Mouse (Mus musculus) forebrain, embryonic 16.5 days (tissue): Measurements from ENCODE around the gene Gm20388. TPM values are rescaled to one million over a fixed set of nuclear protein-coding genes. Genes with fewer than 3 reads are reported as not detected.

Experiments
- ATAC-seq: fragments of 200-750 bp; cut with Nextera tagmentation; 2 replicates; pipeline ENCODE4 v1.8.0; 2017; ENCODE audit warnings: mild to moderate bottlenecking, moderate library complexity
- H3K27ac ChIP-seq: fragments of 300-500 bp; sonication (generic); 2 replicates; pipeline ENCODE4 v1.5.1; 2014; ENCODE audit warnings: low read length, control low read depth
- H3K27me3 ChIP-seq: fragments of 300-500 bp; sonication (generic); replicated peaks from 2 replicates; pipeline ENCODE4 v1.6.1; 2014; ENCODE audit warnings: low read length; ENCODE audit not compliant: control insufficient read depth, insufficient read depth
- H3K36me3 ChIP-seq: fragments of 300-500 bp; sonication (generic); 2 replicates; pipeline ENCODE4 v1.6.1; 2014; ENCODE audit not compliant: control insufficient read depth, insufficient read depth
- H3K4me1 ChIP-seq: fragments of 300-500 bp; sonication (generic); replicated peaks from 2 replicates; pipeline ENCODE4 v1.6.1; 2014; ENCODE audit warnings: low read length; ENCODE audit not compliant: control insufficient read depth, insufficient read depth
- H3K4me2 ChIP-seq: fragments of 300-500 bp; sonication (generic); 2 replicates; pipeline ENCODE4 v1.6.1; 2014; ENCODE audit warnings: mild to moderate bottlenecking, low read length, control low read depth
- H3K4me3 ChIP-seq: fragments of 300-500 bp; sonication (generic); replicated peaks from 2 replicates; pipeline ENCODE4 v1.5.1; 2014; ENCODE audit warnings: mild to moderate bottlenecking, low read length, control low read depth
- H3K9ac ChIP-seq: fragments of 300-500 bp; sonication (generic); replicated peaks from 2 replicates; pipeline ENCODE4 v1.6.1; 2014; ENCODE audit warnings: low read depth, low read length, control low read depth
- H3K9me3 ChIP-seq: fragments of 300-500 bp; sonication (generic); 2 replicates; pipeline ENCODE4 v1.6.1; 2016; ENCODE audit warnings: low read length; ENCODE audit not compliant: control insufficient read depth
- WGBS: fragments of 180-500 bp; shearing (Covaris S2); extraction: QIAGEN DNeasy Blood & Tissue Kit; methylation state at CpG from one replicate; pipeline ENCODE4 v1.1.7; 2014; 5-methylcytosine and 5-hydroxymethylcytosine counted together
- polyA plus RNA-seq: library from polyadenylated mRNA; unstranded; fragments of >200 nt; fragmentation: Nextera tagmentation; extraction: Ambion mirVana; gene quantifications from 2 replicates; pipeline ENCODE4 v1.2.1, GENCODE M21; 2015

Gene Gm20388
- polyA plus RNA-seq, 1 experiment from 2014 or later: 4.7 TPM

DNA sequence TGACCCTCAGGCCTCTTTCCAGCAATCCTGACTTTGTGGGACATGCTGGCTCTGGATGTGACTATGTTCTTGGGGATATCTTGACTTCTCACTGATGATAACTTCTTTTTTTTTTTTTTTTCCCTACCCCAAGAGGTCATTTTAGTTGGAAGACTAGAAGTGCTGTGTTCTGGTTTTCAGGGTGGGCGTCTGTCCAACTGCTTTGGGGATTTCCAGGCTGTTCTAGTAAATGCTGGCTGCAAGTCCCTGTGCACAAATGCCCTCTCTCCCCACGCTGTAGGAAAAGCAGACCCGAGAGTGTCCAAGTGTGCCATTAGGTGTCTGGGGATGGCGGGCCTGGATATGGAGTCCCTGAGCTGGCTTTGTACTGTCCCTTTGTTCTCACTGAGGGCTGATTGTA lies 828.1 kb downstream of the Gm20388 start:
- Histone ChIP-seq H3K4me1 (peaks cover 11% of the 10 kb centered on the region), H3K4me2 (no peak overlapping the region), H3K36me3 (no peaks in the 10 kb centered on the region), H3K27me3 (peaks cover 15% of the 10 kb centered on the region), H3K27ac (no peak overlapping the region), H3K9me3 (no peaks in the 10 kb centered on the region), H3K9ac (no peak overlapping the region), H3K4me3 (no peak overlapping the region)
- WGBS: 75% methylated on average over 4 of the region's 4 CpGs
- no peak for ATAC-seq

DNA sequence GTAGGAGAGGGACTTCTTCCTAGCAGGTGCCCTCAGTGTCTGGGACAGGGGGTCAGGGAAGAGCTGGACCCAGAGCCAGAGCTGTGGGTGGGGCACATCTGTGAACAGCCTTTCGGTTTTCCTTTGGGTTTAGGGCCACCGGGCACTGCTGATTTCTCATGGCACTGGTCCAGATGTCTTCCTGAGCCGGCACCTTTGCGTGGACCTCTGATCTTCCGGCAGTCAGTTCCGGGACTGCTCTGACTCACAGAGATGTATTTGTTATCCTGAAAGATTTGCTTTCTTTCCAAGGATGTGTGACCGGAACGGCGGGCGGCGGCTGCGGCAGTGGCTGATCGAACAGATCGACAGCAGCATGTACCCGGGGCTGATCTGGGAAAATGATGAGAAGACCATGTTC lies 828.9 kb downstream of the Gm20388 start:
- no peaks in the 10 kb centered on the region for H3K9me3 ChIP-seq
- 91% methylated on average over 15 of the region's 15 CpGs for WGBS
- no peak for ATAC-seq

DNA sequence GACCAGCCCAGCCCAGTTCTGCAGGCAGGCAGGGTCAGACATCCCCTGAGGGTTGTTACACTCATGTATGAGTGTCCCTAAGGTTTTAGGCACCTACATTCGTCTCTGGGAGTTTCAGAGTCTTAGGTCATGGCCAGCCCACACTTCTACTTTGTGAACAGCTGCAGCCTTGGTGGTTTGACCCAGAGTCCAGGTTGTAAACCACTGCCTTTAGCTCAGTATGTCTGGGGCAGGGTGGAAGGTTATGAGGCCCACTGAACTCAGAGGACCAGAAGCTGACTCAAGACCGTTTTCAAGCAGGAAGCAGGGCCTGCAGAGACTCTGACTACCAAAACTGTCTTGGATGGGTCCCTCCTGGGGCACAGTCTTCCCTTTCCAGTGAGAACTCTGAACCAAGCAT lies 829.9 kb downstream of the Gm20388 start:
- H3K9ac ChIP-seq: no peak overlapping the region
- H3K9me3 ChIP-seq: no peaks in the 10 kb centered on the region
- no peak overlapping the region for H3K27ac ChIP-seq
- H3K4me1 ChIP-seq: peaks cover 8% of the 10 kb centered on the region
- H3K4me3 ChIP-seq: no peak overlapping the region
- no peak for ATAC-seq
- H3K36me3 ChIP-seq: no peaks in the 10 kb centered on the region
- peaks cover 3% of the 10 kb centered on the region; the same call in 1 of the 2 replicates for H3K27me3 ChIP-seq
- 80% methylated on average over 2 of the region's 2 CpGs for WGBS
- H3K4me2 ChIP-seq: no peak overlapping the region

More for the DNA sequence above, 828.9 kb downstream of the Gm20388 start:
- no peaks in the 10 kb centered on the region for H3K36me3 ChIP-seq
- peaks cover 11% of the 10 kb centered on the region for H3K4me1 ChIP-seq
- no peak overlapping the region for H3K4me2 ChIP-seq
- H3K27ac ChIP-seq: no peak overlapping the region
- no peak overlapping the region for H3K9ac ChIP-seq
- H3K27me3 ChIP-seq: peaks cover 11% of the 10 kb centered on the region
- H3K4me3 ChIP-seq: no peak overlapping the region

DNA sequence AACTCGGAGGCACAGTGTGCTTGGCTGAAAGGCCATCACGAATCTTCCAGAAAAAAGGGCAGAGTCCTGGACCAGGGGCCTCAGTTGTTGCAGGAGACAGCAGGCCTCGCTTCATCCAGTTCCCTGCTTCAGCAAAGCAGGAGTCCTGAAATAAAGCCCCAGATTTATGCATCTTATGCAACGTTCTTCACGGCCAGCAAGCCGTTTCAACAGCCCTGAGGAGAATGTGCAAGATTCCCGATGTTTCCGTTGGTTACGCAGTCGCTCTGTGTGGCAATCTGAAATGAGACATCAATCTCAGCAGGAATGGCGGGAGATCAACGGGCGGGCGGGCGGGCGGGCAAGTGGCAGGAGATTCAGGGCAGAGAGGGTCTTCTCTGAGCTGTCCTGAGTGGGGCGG lies 830.4 kb downstream of the Gm20388 start:
- no peak overlapping the region for H3K9ac ChIP-seq

DNA sequence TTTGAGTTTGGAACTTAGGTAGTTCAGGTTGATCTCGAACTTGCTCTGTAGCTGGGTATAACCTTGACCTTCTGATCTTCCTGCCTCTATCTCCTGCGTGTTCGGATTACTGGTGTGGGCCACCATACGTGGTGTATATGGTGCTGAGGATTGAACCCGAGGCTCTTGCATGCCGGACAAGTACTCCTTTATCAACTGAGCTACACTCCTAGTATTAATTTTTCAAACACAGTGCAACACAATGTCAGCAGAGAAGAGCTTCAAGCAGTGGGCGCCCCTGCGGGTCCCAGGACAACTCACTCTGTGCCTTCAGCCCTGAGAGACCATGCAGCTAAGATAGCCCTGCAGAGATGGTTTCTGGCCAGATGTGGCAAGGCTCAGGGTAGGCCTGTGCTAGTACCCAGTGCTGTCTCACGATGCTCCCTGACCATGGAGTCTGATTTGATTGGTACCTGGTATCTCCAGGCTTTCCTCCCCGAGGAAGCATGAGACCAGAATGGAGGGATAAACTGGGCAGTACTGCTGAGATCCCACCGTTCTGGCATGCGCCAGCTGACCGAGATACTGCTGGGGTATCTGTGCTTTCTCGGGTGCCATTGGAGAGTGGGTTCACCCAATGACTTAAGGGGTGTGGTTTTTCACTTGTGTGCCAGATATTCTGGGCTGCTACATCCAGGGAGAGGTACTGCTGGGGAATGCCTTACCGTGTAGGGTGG lies 831.3 kb downstream of the Gm20388 start:
- 90% methylated on average over 15 of the region's 15 CpGs for WGBS
- H3K9ac ChIP-seq: no peak overlapping the region
- ATAC-seq: no peak
- H3K4me1 ChIP-seq: no peaks in the 10 kb centered on the region
- H3K4me2 ChIP-seq: no peak overlapping the region
- H3K9me3 ChIP-seq: no peaks in the 10 kb centered on the region
- H3K27ac ChIP-seq: no peak overlapping the region
- no peaks in the 10 kb centered on the region; the same call in 1 of the 2 replicates for H3K27me3 ChIP-seq
- H3K36me3 ChIP-seq: no peaks in the 10 kb centered on the region
- no peak overlapping the region for H3K4me3 ChIP-seq

More for the DNA sequence above, 830.4 kb downstream of the Gm20388 start:
- Histone ChIP-seq H3K4me2 (no peak overlapping the region), H3K9me3 (no peaks in the 10 kb centered on the region), H3K27me3 (peaks cover 3% of the 10 kb centered on the region; the same call in 1 of the 2 replicates), H3K36me3 (no peaks in the 10 kb centered on the region), H3K4me3 (no peak overlapping the region), H3K27ac (no peak overlapping the region), H3K4me1 (peaks cover 5% of the 10 kb centered on the region)
- 78% methylated on average over 17 of the region's 17 CpGs for WGBS
- ATAC-seq: no peak

DNA sequence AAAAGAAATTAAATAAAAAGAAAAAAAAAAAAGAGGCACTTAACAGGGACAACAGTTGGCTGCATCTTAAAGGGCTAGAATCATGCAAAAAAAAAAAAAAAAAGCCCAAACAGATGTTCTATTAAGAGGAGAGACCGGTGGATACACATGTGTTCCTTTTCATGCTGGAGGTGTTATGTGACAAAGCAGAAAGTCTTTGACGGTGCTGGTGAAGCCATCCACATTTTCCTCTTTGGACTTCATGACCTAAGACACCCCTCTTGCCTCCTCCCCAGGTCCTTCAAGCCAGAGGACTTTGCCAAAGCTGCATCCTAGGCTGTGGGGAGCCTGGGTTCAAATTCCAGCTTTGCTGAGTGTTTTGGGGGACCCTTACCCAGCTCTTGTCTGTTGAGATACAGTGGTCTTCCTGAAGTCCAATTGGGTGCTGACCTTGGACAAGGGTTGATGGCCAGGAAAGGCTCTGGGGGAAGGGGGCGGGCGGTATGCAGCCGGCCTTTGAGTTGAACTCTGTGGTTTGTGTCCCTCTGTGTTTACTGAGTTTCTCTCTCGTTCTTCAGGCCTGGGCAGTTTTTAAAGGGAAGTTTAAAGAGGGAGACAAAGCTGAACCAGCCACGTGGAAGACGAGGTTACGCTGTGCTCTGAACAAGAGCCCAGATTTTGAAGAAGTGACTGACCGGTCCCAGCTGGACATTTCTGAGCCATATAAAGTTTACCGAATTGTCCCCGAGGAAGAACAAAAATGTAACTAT lies 832.7 kb downstream of the Gm20388 start:
- ATAC-seq: no peak
- Histone ChIP-seq H3K9me3 (no peaks in the 10 kb centered on the region), H3K4me2 (no peak overlapping the region), H3K27me3 (no peaks in the 10 kb centered on the region), H3K9ac (no peak overlapping the region), H3K4me1 (no peaks in the 10 kb centered on the region), H3K36me3 (no peaks in the 10 kb centered on the region), H3K27ac (no peak overlapping the region), H3K4me3 (no peak overlapping the region)
- 48% methylated on average over 12 of the region's 12 CpGs for WGBS

DNA sequence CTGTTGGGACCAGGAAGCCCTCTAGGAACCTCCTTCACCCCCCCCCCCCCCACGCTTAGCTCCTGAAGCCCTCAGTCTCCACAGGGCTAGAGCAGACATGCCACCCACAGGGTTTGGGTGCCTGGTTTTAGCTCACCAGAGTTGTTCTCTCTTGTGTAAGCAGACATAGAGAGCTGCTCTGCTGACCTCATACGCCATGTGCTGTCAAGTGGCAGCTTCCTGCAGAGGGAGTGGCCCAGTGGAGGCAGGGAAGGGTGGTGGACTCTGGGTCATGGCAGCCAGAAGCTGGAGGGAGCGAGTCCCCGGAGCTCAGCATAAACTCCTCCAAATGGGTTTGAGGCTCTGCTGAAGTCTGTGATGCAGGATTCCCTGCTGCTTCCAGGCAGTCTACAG lies 833.3 kb downstream of the Gm20388 start:
- H3K36me3 ChIP-seq: no peaks in the 10 kb centered on the region
- H3K9ac ChIP-seq: no peak overlapping the region
- H3K4me1 ChIP-seq: no peaks in the 10 kb centered on the region
- H3K9me3 ChIP-seq: no peaks in the 10 kb centered on the region
- no peak overlapping the region for H3K27ac ChIP-seq
- no peak overlapping the region for H3K4me2 ChIP-seq
- no peaks in the 10 kb centered on the region for H3K27me3 ChIP-seq
- 76% methylated on average over 3 of the region's 4 CpGs for whole genome bisulfite sequencing
- H3K4me3 ChIP-seq: no peak overlapping the region
- no peak for ATAC-seq

DNA sequence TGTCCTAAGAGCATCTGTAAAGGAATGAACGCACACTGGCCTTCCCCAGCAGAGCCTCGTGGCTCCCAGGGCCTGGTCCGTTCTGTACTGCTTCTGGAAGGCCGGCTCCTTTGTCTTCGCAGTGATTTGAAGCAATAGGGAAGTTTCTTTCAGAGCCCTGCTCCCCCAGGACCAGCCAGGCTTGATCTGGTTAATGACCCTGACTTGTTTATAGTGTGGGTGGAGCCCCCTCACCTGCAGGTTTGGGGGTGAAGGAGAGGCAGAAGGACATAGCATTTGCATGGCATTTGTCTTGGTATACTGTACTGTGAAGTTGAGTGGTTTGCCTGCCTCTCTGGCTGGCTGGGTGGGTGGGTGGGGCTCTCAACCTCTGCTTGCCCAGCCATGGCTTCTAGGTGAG lies 833.8 kb downstream of the Gm20388 start:
- no peaks in the 10 kb centered on the region for H3K4me1 ChIP-seq
- ATAC-seq: no peak
- 52% methylated on average over 5 of the region's 5 CpGs for WGBS

DNA sequence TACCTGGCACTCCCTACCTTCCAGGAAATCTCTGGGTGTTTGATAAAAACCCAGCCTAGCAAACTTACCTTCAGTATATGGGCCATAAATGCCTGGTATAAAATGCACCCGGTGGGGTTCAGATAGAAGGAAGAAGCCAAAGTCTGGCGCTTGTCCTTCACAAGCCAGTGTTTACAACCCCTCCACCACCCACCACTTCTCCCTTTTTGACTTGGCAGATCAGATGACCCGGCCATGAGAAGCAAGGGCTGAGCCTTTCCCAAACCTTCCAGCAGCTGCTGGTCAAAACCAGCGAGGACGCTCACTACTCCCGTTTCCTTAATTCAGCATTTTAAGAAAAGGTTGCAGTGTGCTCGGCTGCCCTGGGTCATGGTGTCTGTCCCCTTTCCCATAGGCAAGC lies 834.6 kb downstream of the Gm20388 start:
- 80% methylated on average over 7 of the region's 7 CpGs for WGBS
- Histone ChIP-seq H3K4me3 (no peak overlapping the region), H3K27me3 (no peaks in the 10 kb centered on the region), H3K4me1 (no peaks in the 10 kb centered on the region), H3K27ac (no peak overlapping the region), H3K4me2 (no peak overlapping the region), H3K9ac (no peak overlapping the region), H3K9me3 (no peaks in the 10 kb centered on the region), H3K36me3 (no peaks in the 10 kb centered on the region)
- ATAC-seq: no peak

More for the DNA sequence above, 833.8 kb downstream of the Gm20388 start:
- no peak overlapping the region for H3K9ac ChIP-seq
- H3K9me3 ChIP-seq: no peaks in the 10 kb centered on the region
- H3K36me3 ChIP-seq: no peaks in the 10 kb centered on the region
- no peaks in the 10 kb centered on the region for H3K27me3 ChIP-seq
- no peak overlapping the region for H3K27ac ChIP-seq
- H3K4me3 ChIP-seq: no peak overlapping the region
- no peak overlapping the region for H3K4me2 ChIP-seq
